Mouse (Mus musculus) liver, adult 2 months (tissue): ENCODE results near the gene Katnal1. TPM values are rescaled to one million over a fixed set of nuclear protein-coding genes. Genes with fewer than 3 reads are reported as not detected.

Experiments used
- DNase-seq: peaks from one replicate; pipeline ENCODE4 v3.0.0-alpha.2; 2011; ENCODE audit warnings: low read depth, low spot score; ENCODE audit errors: extremely low read depth
- H3K27ac ChIP-seq: fragments of 200-500 bp; replicated peaks from 2 replicates; pipeline ENCODE4 v1.5.1; 2012; ENCODE audit warnings: low read depth, mild to moderate bottlenecking, control low read depth, inconsistent platforms, low read length; ENCODE audit not compliant: insufficient read depth
- H3K27me3 ChIP-seq: fragments of 200-500 bp; 2 replicates; pipeline ENCODE4 v1.6.1; 2012; ENCODE audit warnings: mild to moderate bottlenecking, moderate library complexity, low read length, inconsistent platforms; ENCODE audit not compliant: control insufficient read depth, insufficient read depth
- H3K36me3 ChIP-seq: fragments of 200-500 bp; 2 replicates; pipeline ENCODE4 v1.6.1; 2012; ENCODE audit warnings: low read length, inconsistent platforms; ENCODE audit not compliant: control insufficient read depth, insufficient read depth
- H3K4me1 ChIP-seq: fragments of 200-500 bp; 2 replicates; pipeline ENCODE4 v1.6.1; 2011; ENCODE audit warnings: low read length; ENCODE audit not compliant: control insufficient read depth, insufficient read depth
- H3K4me3 ChIP-seq: fragments of 200-500 bp; 2 replicates; pipeline ENCODE4 v1.5.1; 2011; ENCODE audit warnings: low read depth, mild to moderate bottlenecking, control low read depth, low read length, moderate library complexity; ENCODE audit not compliant: insufficient read depth
- H3K79me2 ChIP-seq: fragments of 200-500 bp; 2 replicates; pipeline ENCODE4 v1.6.1; 2012; ENCODE audit warnings: inconsistent platforms, mild to moderate bottlenecking, low read length, moderate library complexity; ENCODE audit not compliant: control insufficient read depth, insufficient read depth
- H3K9ac ChIP-seq: fragments of 200-500 bp; 2 replicates; pipeline ENCODE4 v1.6.1; 2012; ENCODE audit warnings: low read depth, mild to moderate bottlenecking, control low read depth, inconsistent platforms, low read length
- CTCF ChIP-seq: fragments of 200-500 bp; IDR thresholded peaks from 2 replicates; pipeline ENCODE4 v1.5.1; 2011; ENCODE audit warnings: low read depth, low read length, control low read depth
- POLR2A ChIP-seq: fragments of 200-500 bp; IDR thresholded peaks from 2 replicates; pipeline ENCODE4 v1.6.1; 2011; ENCODE audit warnings: low read length, control low read depth; ENCODE audit not compliant: insufficient read depth; ENCODE audit errors: extremely low read depth
- WGBS: fragments of 180-500 bp; shearing (Covaris S2); methylation state at CpG from one replicate; pipeline ENCODE4 v1.1.7; 2018; 5-methylcytosine and 5-hydroxymethylcytosine counted together
- polyA plus RNA-seq: library from polyadenylated mRNA; depleted of rRNA; stranded (reverse); fragments of >200 nt; gene quantifications from 2 replicates; pipeline ENCODE4 v1.2.3, GENCODE M21; 2012
- total RNA-seq: library from RNA; depleted of rRNA; stranded (reverse); fragments of >200 nt; gene quantifications from 2 replicates; pipeline ENCODE4 v1.2.3, GENCODE M21; 2014

Gene Katnal1
- total and polyA plus RNA-seq, 2 experiments: 1.5 to 3.9 TPM

- H3K27me3 ChIP-seq: no peaks in the 10 kb centered on the region
- H3K79me2 ChIP-seq: no peaks in the 10 kb centered on the region
- no peaks in the 10 kb centered on the region for H3K36me3 ChIP-seq
- 75% methylated on average over 6 of the region's 6 CpGs for WGBS
- H3K27ac ChIP-seq: no peak overlapping the region
- H3K9ac ChIP-seq: no peak overlapping the region
- TF ChIP-seq POLR2A: no peak
- TF ChIP-seq CTCF: no peak
- no peaks in the 10 kb centered on the region for H3K4me1 ChIP-seq
- DNase-seq: no peak
- no peak overlapping the region for H3K4me3 ChIP-seq
These were observed 61.4 kb downstream of the Katnal1 start for GRCm38 (mm10) chr5:148867766-148868165.

- TF ChIP-seq CTCF (no peak), POLR2A (no peak)
- Histone ChIP-seq H3K4me1 (no peaks in the 10 kb centered on the region), H3K9ac (no peak overlapping the region), H3K27me3 (no peaks in the 10 kb centered on the region), H3K4me3 (no peak overlapping the region), H3K79me2 (no peaks in the 10 kb centered on the region), H3K27ac (no peak overlapping the region), H3K36me3 (no peaks in the 10 kb centered on the region)
- WGBS: 71% methylated on average over 7 of the region's 7 CpGs
- DNase-seq: no peak
These were observed 61.9 kb downstream of the Katnal1 start for GRCm38 (mm10) chr5:148867171-148867570.

DNA sequence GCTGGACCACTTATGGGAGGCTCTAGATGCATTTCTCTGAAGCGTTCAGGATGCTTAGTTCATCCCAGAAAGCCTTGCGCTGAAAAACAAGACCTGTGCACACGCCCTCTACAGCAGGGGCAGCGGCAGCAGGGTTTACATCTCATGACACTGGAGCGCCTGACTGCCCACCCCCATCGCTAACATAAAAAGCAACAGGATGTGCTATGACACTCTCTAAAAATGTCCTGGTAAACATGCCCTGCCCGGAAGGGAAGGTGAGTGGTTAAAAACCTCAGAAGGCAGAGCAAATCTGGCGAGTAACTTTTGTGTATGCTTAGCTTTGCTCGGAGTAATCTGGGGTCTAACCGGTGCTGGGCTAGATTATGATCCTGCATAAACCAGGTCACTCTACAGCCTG, 62.5 kb downstream of the Katnal1 start:
- Histone ChIP-seq H3K79me2 (no peaks in the 10 kb centered on the region), H3K9ac (no peak overlapping the region), H3K27ac (no peak overlapping the region), H3K4me3 (no peak overlapping the region), H3K4me1 (no peaks in the 10 kb centered on the region), H3K27me3 (no peaks in the 10 kb centered on the region), H3K36me3 (no peaks in the 10 kb centered on the region)
- 68% methylated on average over 10 of the region's 10 CpGs for whole genome bisulfite sequencing
- no peak for DNase-seq
- no peak for TF ChIP-seq CTCF
- no peak for TF ChIP-seq POLR2A

DNA sequence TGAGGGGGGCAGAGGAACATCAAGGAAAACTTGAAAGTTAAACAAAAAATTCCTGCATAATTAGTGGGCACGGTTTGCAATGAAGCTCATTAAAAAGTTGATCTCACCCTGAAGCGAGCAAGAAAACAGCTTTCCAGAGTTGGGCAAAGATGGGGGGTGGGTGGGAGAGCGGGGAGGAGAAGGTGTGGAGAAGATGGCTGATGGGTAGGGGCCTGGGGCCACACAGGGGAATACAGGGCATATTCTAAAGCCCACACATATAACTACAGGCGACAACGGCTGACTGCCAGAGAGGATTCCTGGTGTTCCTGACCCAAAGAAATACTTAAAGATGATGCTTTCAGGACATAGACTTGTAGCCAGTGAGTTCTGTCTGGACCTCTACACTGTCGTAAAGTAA, 65.7 kb downstream of the Katnal1 start:
- Histone ChIP-seq H3K4me3 (no peak overlapping the region), H3K9ac (no peak overlapping the region), H3K79me2 (no peaks in the 10 kb centered on the region), H3K27ac (no peak overlapping the region), H3K36me3 (no peaks in the 10 kb centered on the region), H3K4me1 (no peaks in the 10 kb centered on the region), H3K27me3 (no peaks in the 10 kb centered on the region)
- TF ChIP-seq POLR2A (no peak), CTCF (no peak)
- no peak for DNase-seq
- 83% methylated on average over 6 of the region's 6 CpGs for WGBS

DNA sequence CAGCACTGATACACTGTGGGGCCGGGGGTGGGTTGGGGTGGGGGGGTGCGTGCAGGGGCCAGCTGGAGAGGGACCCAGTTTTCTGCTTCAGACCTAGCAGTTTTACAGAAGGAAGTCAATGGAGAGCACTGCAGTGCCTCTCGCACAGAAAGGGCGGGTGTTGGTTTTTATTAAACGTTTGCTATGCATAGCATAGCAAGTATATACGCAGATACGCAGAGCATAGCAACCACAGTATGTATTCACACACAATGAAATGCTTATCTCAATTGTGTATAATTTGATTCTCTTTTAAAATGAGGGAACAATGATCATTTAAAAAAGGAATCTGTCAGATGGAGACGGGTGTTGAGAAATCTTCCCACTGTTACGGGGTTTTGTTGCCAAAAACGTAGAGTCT, 66.3 kb downstream of the Katnal1 start:
- no peaks in the 10 kb centered on the region for H3K36me3 ChIP-seq
- DNase-seq: no peak
- no peak overlapping the region for H3K4me3 ChIP-seq
- H3K27me3 ChIP-seq: no peaks in the 10 kb centered on the region
- no peaks in the 10 kb centered on the region for H3K4me1 ChIP-seq
- H3K27ac ChIP-seq: no peak overlapping the region
- no peaks in the 10 kb centered on the region for H3K79me2 ChIP-seq
- no peak overlapping the region for H3K9ac ChIP-seq
- WGBS: 86% methylated on average over 10 of the region's 10 CpGs
- TF ChIP-seq POLR2A: no peak
- TF ChIP-seq CTCF: no peak

GRCm38 (mm10) chr5:148862136-148862535, 67.0 kb downstream of the Katnal1 start:
- Histone ChIP-seq H3K4me3 (no peak overlapping the region), H3K36me3 (no peaks in the 10 kb centered on the region), H3K27ac (no peak overlapping the region), H3K9ac (no peak overlapping the region), H3K79me2 (no peaks in the 10 kb centered on the region), H3K4me1 (no peaks in the 10 kb centered on the region), H3K27me3 (no peaks in the 10 kb centered on the region)
- 74% methylated on average over 8 of the region's 8 CpGs for WGBS
- TF ChIP-seq CTCF (no peak), POLR2A (no peak)
- DNase-seq: no peak
